Mouse (Mus musculus) gastrocnemius, postnatal 14 days (tissue): ENCODE results near the gene Lbp. TPM values are rescaled to one million over a fixed set of nuclear protein-coding genes. Genes with fewer than 3 reads are reported as not detected.

Experiments
- total RNA-seq, 2 experiments: library from RNA; stranded (reverse); gene quantifications; 2 replicates each; pipeline ENCODE4 v1.2.3; 2021

Lbp gene
- total RNA-seq, 2 experiments from 2014 or later, result 7.8 to 12.7 TPM

Other genes with a start within 250 kb of the Lbp start
- 10 to 100 TPM; 48.4 to 50.2 TPM for gene Tgm2, start 160.1 kb upstream of the Lbp start, total RNA-seq
- gene D630003M21Rik, start 77.3 kb upstream of the Lbp start, total RNA-seq, result 1 to 10 TPM; 3.3 to 4.2 TPM
- gene Bpi, start 48.4 kb upstream of the Lbp start, total RNA-seq, result not detected
- under 1 TPM; 0.06 to 0.20 TPM for gene Snhg11, start 69.1 kb downstream of the Lbp start, total RNA-seq
- 10 to 100 TPM; 20.3 to 21.2 TPM for gene Ralgapb, start 103.4 kb downstream of the Lbp start, total RNA-seq
- gene Adig, start 196.1 kb downstream of the Lbp start, total RNA-seq, result under 1 TPM in 1 of 2 experiments, not detected in 1; 0.59 TPM
- gene Arhgap40, start 206.3 kb downstream of the Lbp start, total RNA-seq, result not detected